Mouse (Mus musculus): ENCODE data around the gene Hba-x. TPM values are rescaled to one million over a fixed set of nuclear protein-coding genes. Genes with fewer than 3 reads are reported as not detected.

The Hba-x gene
- polyA plus RNA-seq, 1 experiment from 2014 or later = 61.3 TPM

- Histone ChIP-seq H3K27ac (ENCODE audit: low read length) (no peak overlapping the region), H3K36me3 (ENCODE audit: control insufficient read depth, insufficient read depth) (no peaks in the 10 kb centered on the region), H3K9me3 (replicated peaks; ENCODE audit: control insufficient read depth, low read length) (no peaks in the 10 kb centered on the region), H3K27me3 (ENCODE audit: control insufficient read depth, insufficient read depth, low read length) (no peaks in the 10 kb centered on the region), H3K4me3 (ENCODE audit: low read length) (no peak overlapping the region), H3K9ac (ENCODE audit: low read length) (no peak overlapping the region), H3K4me2 (ENCODE audit: low read depth, low read length) (no peak overlapping the region), H3K4me1 (ENCODE audit: control insufficient read depth, insufficient read depth, low read length) (0 out of 2 replicates have a peak, but pooled peaks cover 2% of the 10 kb centered on the region)
- WGBS = 52% methylated on average over 11 of the region's 11 CpGs
- ATAC-seq (replicated peaks; ENCODE audit: extremely low read depth, insufficient read depth, low FRiP score) = no peak
Observed at GRCm38 (mm10) chr11:32320507-32321195, 44.5 kb downstream of the Hba-x start.

GRCm38 (mm10) chr11:32321196-32321565, 45.0 kb downstream of the Hba-x start:
- Histone ChIP-seq H3K4me2 (ENCODE audit: low read depth, low read length) (no peak overlapping the region), H3K4me1 (ENCODE audit: control insufficient read depth, insufficient read depth, low read length) (0 out of 2 replicates have a peak, but pooled peaks cover 2% of the 10 kb centered on the region), H3K9me3 (replicated peaks; ENCODE audit: control insufficient read depth, low read length) (no peaks in the 10 kb centered on the region), H3K9ac (ENCODE audit: low read length) (no peak overlapping the region), H3K36me3 (ENCODE audit: control insufficient read depth, insufficient read depth) (no peaks in the 10 kb centered on the region), H3K4me3 (ENCODE audit: low read length) (no peak overlapping the region), H3K27me3 (ENCODE audit: control insufficient read depth, insufficient read depth, low read length) (no peaks in the 10 kb centered on the region), H3K27ac (ENCODE audit: low read length) (no peak overlapping the region)
- 0 out of 2 replicates have a peak, but pooled peaks have one; percentile 28 for ATAC-seq (replicated peaks; ENCODE audit: extremely low read depth, insufficient read depth, low FRiP score)
- WGBS = 34% methylated on average over 8 of the region's 8 CpGs

GRCm38 (mm10) chr11:32324609-32325008, 48.4 kb downstream of the Hba-x start:
- H3K36me3 ChIP-seq (ENCODE audit: control insufficient read depth, insufficient read depth) = no peaks in the 10 kb centered on the region
- H3K4me2 ChIP-seq (ENCODE audit: low read depth, low read length) = peak overlapping the region; percentile 56
- peak overlapping the region; percentile 39 for H3K4me3 ChIP-seq (ENCODE audit: low read length)
- H3K9ac ChIP-seq (ENCODE audit: low read length) = peak overlapping the region; percentile 61; the same call in 1 of the 2 replicates
- peak; percentile 79 for ATAC-seq (replicated peaks; ENCODE audit: extremely low read depth, insufficient read depth, low FRiP score)
- no peak overlapping the region for H3K27ac ChIP-seq (ENCODE audit: low read length)
- no peaks in the 10 kb centered on the region for H3K27me3 ChIP-seq (ENCODE audit: control insufficient read depth, insufficient read depth, low read length)
- H3K4me1 ChIP-seq (ENCODE audit: control insufficient read depth, insufficient read depth, low read length) = 0 out of 2 replicates have a peak, but pooled peaks cover 2% of the 10 kb centered on the region
- no peaks in the 10 kb centered on the region for H3K9me3 ChIP-seq (replicated peaks; ENCODE audit: control insufficient read depth, low read length)
- 11% methylated on average over 15 of the region's 15 CpGs for WGBS

Other genes starting within 250 kb of the Hba-x start
- 0.74 and 1.4 TPM in 2 replicates for gene Il9r, start 76.1 kb upstream of the Hba-x start, polyA plus RNA-seq (2015; fragmentation: Nextera tagmentation; extraction: Ambion mirVana)
- gene Snrnp25, start 71.0 kb upstream of the Hba-x start, polyA plus RNA-seq (2015; fragmentation: Nextera tagmentation; extraction: Ambion mirVana) = 42.6 and 50.9 TPM in 2 replicates
- 35.6 and 44.2 TPM in 2 replicates for gene Rhbdf1, start 54.1 kb upstream of the Hba-x start, polyA plus RNA-seq (2015; fragmentation: Nextera tagmentation; extraction: Ambion mirVana)
- 19.1 and 20.4 TPM in 2 replicates for gene Mpg, start 49.9 kb upstream of the Hba-x start, polyA plus RNA-seq (2015; fragmentation: Nextera tagmentation; extraction: Ambion mirVana)
- gene Nprl3, start 8.7 kb upstream of the Hba-x start, polyA plus RNA-seq (2015; fragmentation: Nextera tagmentation; extraction: Ambion mirVana) = 30.4 and 33.0 TPM in 2 replicates
- 15,213 and 16,163 TPM in 2 replicates for gene Hba-a1, start 7.1 kb downstream of the Hba-x start, polyA plus RNA-seq (2015; fragmentation: Nextera tagmentation; extraction: Ambion mirVana)
- gene Hbq1b, start 10.6 kb downstream of the Hba-x start, polyA plus RNA-seq (2015; fragmentation: Nextera tagmentation; extraction: Ambion mirVana) = 1.5 and 1.7 TPM in 2 replicates
- 36,578 and 41,568 TPM in 2 replicates for gene Hba-a2, start 20.1 kb downstream of the Hba-x start, polyA plus RNA-seq (2015; fragmentation: Nextera tagmentation; extraction: Ambion mirVana)
- gene Hbq1a, start 23.7 kb downstream of the Hba-x start, polyA plus RNA-seq (2015; fragmentation: Nextera tagmentation; extraction: Ambion mirVana) = 1.6 and 2.8 TPM in 2 replicates
- gene Sh3pxd2b, start 71.4 kb downstream of the Hba-x start, polyA plus RNA-seq (2015; fragmentation: Nextera tagmentation; extraction: Ambion mirVana) = 10.0 and 10.9 TPM in 2 replicates
- gene Ubtd2, start 179.0 kb downstream of the Hba-x start, polyA plus RNA-seq (2015; fragmentation: Nextera tagmentation; extraction: Ambion mirVana) = 25.5 and 27.1 TPM in 2 replicates